8 mouse cellular contexts compared by ENCODE assay signal in genomic region chr3:87996971-87997614, GRCm38 (mm10). TPM values are rescaled to one million over a fixed set of nuclear protein-coding genes. Genes with fewer than 3 reads are reported as not detected.
A peak's percentile ranks its signal among the peaks of the same experiment; 100 is the strongest.
DNase-seq lines count a peak whose midpoint lies in the region; ATAC-seq and TF ChIP-seq lines count a peak whose summit lies in the region.

No protein-coding gene starts in this region.

- DNase-seq in kidney, adult 2 months: peak; percentile 25
- DNase-seq in kidney, adult 11 months: no peak
- no peak for DNase-seq in hindbrain, embryonic 14.5 days (ENCODE audit: low spot score)
- no peak for DNase-seq in liver, postnatal 0 days
- DNase-seq in ovary, adult 18-20 months (ENCODE audit: low spot score): no peak

- no peak for ATAC-seq in hindbrain, embryonic 14.5 days (ENCODE audit: low FRiP score)
- no peak for ATAC-seq in liver, postnatal 0 days
- ATAC-seq in stomach, embryonic 16.5 days (ENCODE audit: insufficient read depth, low FRiP score): peak; percentile 34; the same call in 1 of the 2 replicates
- ATAC-seq in erythroblast, adult 5-6 weeks (replicated peaks; ENCODE audit: low FRiP score, poor library complexity, severe bottlenecking): no peak

- TF ChIP-seq POLR2A in kidney, adult 2 months (IDR thresholded peaks at IDR 0.05; ENCODE audit: low read depth, low read length): no peak
- TF ChIP-seq POLR2A in cortical plate, adult 2 months (IDR thresholded peaks at IDR 0.05; ENCODE audit: extremely low read depth, insufficient read depth, low read length): no peak

- no peak overlapping the region for H3K27ac ChIP-seq in kidney, adult 2 months (ENCODE audit: insufficient read depth, low read depth, low read length)
- H3K27ac ChIP-seq in cortical plate, adult 2 months (ENCODE audit: insufficient read depth, low read length): no peak overlapping the region
- no peak overlapping the region for H3K27ac ChIP-seq in hindbrain, embryonic 14.5 days
- H3K27ac ChIP-seq in liver, postnatal 0 days (ENCODE audit: low read depth): no peak overlapping the region
- no peak overlapping the region for H3K27ac ChIP-seq in stomach, embryonic 16.5 days (ENCODE audit: low read length)

- WGBS in kidney, adult 2 months: 2% methylated on average over 49 of the region's 49 CpGs
- WGBS in hindbrain, embryonic 14.5 days: under 1% methylated on average over 49 of the region's 49 CpGs
- 1% methylated on average over 48 of the region's 49 CpGs for WGBS in liver, postnatal 0 days (ENCODE audit: insufficient replicate concordance)
- 1% methylated on average over 49 of the region's 49 CpGs for WGBS in stomach, embryonic 16.5 days

- no peaks in the 10 kb centered on the region for H3K4me1 ChIP-seq in kidney, adult 2 months (ENCODE audit: control insufficient read depth, insufficient read depth, low read length)
- H3K4me1 ChIP-seq in cortical plate, adult 2 months (ENCODE audit: control insufficient read depth, insufficient read depth, low read length): peaks cover 2% of the 10 kb centered on the region; the same call in 1 of the 2 replicates
- H3K4me1 ChIP-seq in hindbrain, embryonic 14.5 days (replicated peaks; ENCODE audit: control insufficient read depth, insufficient read depth, low read length): peaks cover 30% of the 10 kb centered on the region
- H3K4me1 ChIP-seq in liver, postnatal 0 days (ENCODE audit: insufficient read depth): 0 out of 2 replicates have a peak, but pooled peaks cover 4% of the 10 kb centered on the region
- H3K4me1 ChIP-seq in stomach, embryonic 16.5 days (ENCODE audit: control insufficient read depth, insufficient read depth, low read length): peaks cover 11% of the 10 kb centered on the region

- peak overlapping the region; percentile 81 for H3K4me2 ChIP-seq in hindbrain, embryonic 14.5 days (replicated peaks)
- peak overlapping the region; percentile 40 for H3K4me2 ChIP-seq in liver, postnatal 0 days (ENCODE audit: low read depth, low read length)
- peak overlapping the region; percentile 52 for H3K4me2 ChIP-seq in stomach, embryonic 16.5 days (ENCODE audit: low read depth, low read length)

- no peak overlapping the region for H3K4me3 ChIP-seq in kidney, adult 2 months (ENCODE audit: insufficient read depth, low read depth, low read length)
- peak overlapping the region; percentile 41 for H3K4me3 ChIP-seq in cortical plate, adult 2 months (ENCODE audit: insufficient read depth, low read length)
- peak overlapping the region; percentile 45 for H3K4me3 ChIP-seq in hindbrain, embryonic 14.5 days (replicated peaks; ENCODE audit: low read length)
- peak overlapping the region; percentile 31; the same call in 1 of the 2 replicates for H3K4me3 ChIP-seq in liver, postnatal 0 days (ENCODE audit: low read depth, low read length)
- H3K4me3 ChIP-seq in stomach, embryonic 16.5 days (replicated peaks; ENCODE audit: low read length): peak overlapping the region; percentile 32

- H3K36me3 ChIP-seq in kidney, adult 2 months (ENCODE audit: control insufficient read depth, insufficient read depth, low read length): no peaks in the 10 kb centered on the region
- no peaks in the 10 kb centered on the region for H3K36me3 ChIP-seq in hindbrain, embryonic 14.5 days (replicated peaks; ENCODE audit: control insufficient read depth, insufficient read depth)
- no peaks in the 10 kb centered on the region for H3K36me3 ChIP-seq in liver, postnatal 0 days (replicated peaks; ENCODE audit: insufficient read depth, low read length)
- H3K36me3 ChIP-seq in stomach, embryonic 16.5 days (ENCODE audit: control insufficient read depth, insufficient read depth, low read length): no peaks in the 10 kb centered on the region

- H3K27me3 ChIP-seq in kidney, adult 2 months (replicated peaks; ENCODE audit: control insufficient read depth, insufficient read depth, low read length): peaks cover 4% of the 10 kb centered on the region; the same call in 1 of the 2 replicates
- H3K27me3 ChIP-seq in hindbrain, embryonic 14.5 days (ENCODE audit: control insufficient read depth, insufficient read depth, low read length): peaks cover 88% of the 10 kb centered on the region
- H3K27me3 ChIP-seq in liver, postnatal 0 days (ENCODE audit: insufficient read depth, low read length): peaks cover 95% of the 10 kb centered on the region
- H3K27me3 ChIP-seq in stomach, embryonic 16.5 days (ENCODE audit: control insufficient read depth, insufficient read depth, low read length): peaks cover 92% of the 10 kb centered on the region

- TF ChIP-seq CTCF in kidney, adult 2 months (conservative IDR thresholded peaks at IDR 0.05; ENCODE audit: insufficient read depth, insufficient read length, low read depth, low read length): no peak
- TF ChIP-seq CTCF in cortical plate, adult 2 months (IDR thresholded peaks at IDR 0.05; ENCODE audit: extremely low read depth, insufficient read depth, low read length): no peak
- TF ChIP-seq CTCF in liver, postnatal 0 days (IDR thresholded peaks at IDR 0.05; ENCODE audit: low read depth): no peak

- no peaks in the 10 kb centered on the region for H3K9me3 ChIP-seq in hindbrain, embryonic 14.5 days (ENCODE audit: control insufficient read depth, low read length)
- no peaks in the 10 kb centered on the region for H3K9me3 ChIP-seq in liver, postnatal 0 days (ENCODE audit: low read length)
- H3K9me3 ChIP-seq in stomach, embryonic 16.5 days (replicated peaks; ENCODE audit: control insufficient read depth, low read length): no peaks in the 10 kb centered on the region

- TF ChIP-seq EP300 in liver, postnatal 0 days (IDR thresholded peaks at IDR 0.05; ENCODE audit: low read depth): no peak

- peak overlapping the region; percentile 58 for H3K9ac ChIP-seq in hindbrain, embryonic 14.5 days
- no peak overlapping the region for H3K9ac ChIP-seq in liver, postnatal 0 days (replicated peaks)
- H3K9ac ChIP-seq in stomach, embryonic 16.5 days (ENCODE audit: low read length): no peak overlapping the region

RNA-seq across cellular contexts. Expression of gene Bcan, which starts 2.9 kb away (rescaled TPM):
- 0.34 and 0.48 TPM in 2 replicates for polyA plus RNA-seq in kidney, adult 2 months (2012; rRNA removed)
- polyA plus RNA-seq in cortical plate, adult 2 months (2012; rRNA removed): 378 and 380 TPM in 2 replicates
- 89.1 and 99.3 TPM in 2 replicates for polyA plus RNA-seq in hindbrain, embryonic 14.5 days (2014; fragmentation: Nextera tagmentation; extraction: Ambion mirVana)
- 0.05 TPM in 1 of 2 replicates, not detected in the other for polyA plus RNA-seq in liver, postnatal 0 days (2015; fragmentation: Nextera tagmentation; extraction: Ambion mirVana)
- 0.34 and 0.52 TPM in 2 replicates for polyA plus RNA-seq in stomach, embryonic 16.5 days (2015; fragmentation: Nextera tagmentation; extraction: Ambion mirVana)
- total RNA-seq in erythroblast, adult 5-6 weeks (2015; ENCODE audit: low replicate concordance): not detected in 2 replicates
- not detected in 2 replicates for total RNA-seq in erythroblast, adult 5-6 weeks (2017; ENCODE audit: low replicate concordance)

RNA-seq across cellular contexts. Expression of gene Nes, which starts 26.2 kb away (rescaled TPM):
- 7.2 and 7.5 TPM in 2 replicates for polyA plus RNA-seq in kidney, adult 2 months (2012; rRNA removed)
- polyA plus RNA-seq in cortical plate, adult 2 months (2012; rRNA removed): 3.1 and 3.6 TPM in 2 replicates
- polyA plus RNA-seq in hindbrain, embryonic 14.5 days (2014; fragmentation: Nextera tagmentation; extraction: Ambion mirVana): 20.5 and 20.7 TPM in 2 replicates
- 0.83 and 0.95 TPM in 2 replicates for polyA plus RNA-seq in liver, postnatal 0 days (2015; fragmentation: Nextera tagmentation; extraction: Ambion mirVana)
- polyA plus RNA-seq in stomach, embryonic 16.5 days (2015; fragmentation: Nextera tagmentation; extraction: Ambion mirVana): 7.7 and 10.2 TPM in 2 replicates
- not detected in 2 replicates for total RNA-seq in erythroblast, adult 5-6 weeks (2015; ENCODE audit: low replicate concordance)
- total RNA-seq in erythroblast, adult 5-6 weeks (2017; ENCODE audit: low replicate concordance): 0.42 TPM in 1 of 2 replicates, not detected in the other

RNA-seq across cellular contexts. Expression of gene Hapln2, which starts 30.3 kb away (rescaled TPM):
- polyA plus RNA-seq in kidney, adult 2 months (2012; rRNA removed): not detected in 2 replicates
- polyA plus RNA-seq in cortical plate, adult 2 months (2012; rRNA removed): 38.5 and 52.4 TPM in 2 replicates
- 0.41 and 0.67 TPM in 2 replicates for polyA plus RNA-seq in hindbrain, embryonic 14.5 days (2014; fragmentation: Nextera tagmentation; extraction: Ambion mirVana)
- not detected in 2 replicates for polyA plus RNA-seq in liver, postnatal 0 days (2015; fragmentation: Nextera tagmentation; extraction: Ambion mirVana)
- 0.18 TPM in 1 of 2 replicates, not detected in the other for polyA plus RNA-seq in stomach, embryonic 16.5 days (2015; fragmentation: Nextera tagmentation; extraction: Ambion mirVana)
- total RNA-seq in erythroblast, adult 5-6 weeks (2015; ENCODE audit: low replicate concordance): not detected in 2 replicates
- total RNA-seq in erythroblast, adult 5-6 weeks (2017; ENCODE audit: low replicate concordance): not detected in 2 replicates

RNA-seq across cellular contexts. Expression of gene Gpatch4, which starts 45.8 kb away (rescaled TPM):
- 5.1 and 7.4 TPM in 2 replicates for polyA plus RNA-seq in kidney, adult 2 months (2012; rRNA removed)
- polyA plus RNA-seq in cortical plate, adult 2 months (2012; rRNA removed): 14.1 and 14.3 TPM in 2 replicates
- polyA plus RNA-seq in hindbrain, embryonic 14.5 days (2014; fragmentation: Nextera tagmentation; extraction: Ambion mirVana): 29.8 and 30.4 TPM in 2 replicates
- 13.1 and 14.3 TPM in 2 replicates for polyA plus RNA-seq in liver, postnatal 0 days (2015; fragmentation: Nextera tagmentation; extraction: Ambion mirVana)
- 29.7 and 30.1 TPM in 2 replicates for polyA plus RNA-seq in stomach, embryonic 16.5 days (2015; fragmentation: Nextera tagmentation; extraction: Ambion mirVana)
- total RNA-seq in erythroblast, adult 5-6 weeks (2015; ENCODE audit: low replicate concordance): 2.9 and 4.6 TPM in 2 replicates
- 4.7 and 7.2 TPM in 2 replicates for total RNA-seq in erythroblast, adult 5-6 weeks (2017; ENCODE audit: low replicate concordance)

RNA-seq across cellular contexts. Expression of gene Crabp2, which starts 48.6 kb away (rescaled TPM):
- 0.88 and 0.94 TPM in 2 replicates for polyA plus RNA-seq in kidney, adult 2 months (2012; rRNA removed)
- 5.2 and 6.2 TPM in 2 replicates for polyA plus RNA-seq in cortical plate, adult 2 months (2012; rRNA removed)
- 48.7 and 56.4 TPM in 2 replicates for polyA plus RNA-seq in hindbrain, embryonic 14.5 days (2014; fragmentation: Nextera tagmentation; extraction: Ambion mirVana)
- not detected in 2 replicates for polyA plus RNA-seq in liver, postnatal 0 days (2015; fragmentation: Nextera tagmentation; extraction: Ambion mirVana)
- 29.4 and 43.3 TPM in 2 replicates for polyA plus RNA-seq in stomach, embryonic 16.5 days (2015; fragmentation: Nextera tagmentation; extraction: Ambion mirVana)
- total RNA-seq in erythroblast, adult 5-6 weeks (2015; ENCODE audit: low replicate concordance): not detected in 2 replicates
- not detected in 2 replicates for total RNA-seq in erythroblast, adult 5-6 weeks (2017; ENCODE audit: low replicate concordance)

Comparison
In these comparisons a context has a peak if more than half of its experiments do, and no peak if none do; other contexts are left out.
1. RNA of gene Bcan, which starts 2.9 kb away (polyA plus RNA-seq): 378 to 380 TPM in cortical plate, adult 2 months and 89.1 to 99.3 TPM in hindbrain, embryonic 14.5 days; 0.34 to 0.48 TPM in kidney, adult 2 months, 0.34 to 0.52 TPM in stomach, embryonic 16.5 days and 0.05 TPM in liver, postnatal 0 days; every median in the first group is over 10 times any median in the second.
2. RNA of gene Hapln2, which starts 30.3 kb away (polyA plus RNA-seq): 38.5 to 52.4 TPM in cortical plate, adult 2 months; 0.41 to 0.67 TPM in hindbrain, embryonic 14.5 days, 0.18 TPM in stomach, embryonic 16.5 days, not detected in liver, postnatal 0 days and not detected in kidney, adult 2 months; every median in the first group is over 10 times any median in the second.
3. Peak in every context shown above with its lines, with median percentiles within 50 percentile points of each other: H3K4me2 ChIP-seq.